Mouse (Mus musculus): Measurements from ENCODE around the gene Mbl1. TPM values are rescaled to one million over a fixed set of nuclear protein-coding genes. Genes with fewer than 3 reads are reported as not detected.

Gene Mbl1
- 10.3 and 11.5 TPM in 2 replicates for polyA plus RNA-seq (2012; rRNA removed)

DNA sequence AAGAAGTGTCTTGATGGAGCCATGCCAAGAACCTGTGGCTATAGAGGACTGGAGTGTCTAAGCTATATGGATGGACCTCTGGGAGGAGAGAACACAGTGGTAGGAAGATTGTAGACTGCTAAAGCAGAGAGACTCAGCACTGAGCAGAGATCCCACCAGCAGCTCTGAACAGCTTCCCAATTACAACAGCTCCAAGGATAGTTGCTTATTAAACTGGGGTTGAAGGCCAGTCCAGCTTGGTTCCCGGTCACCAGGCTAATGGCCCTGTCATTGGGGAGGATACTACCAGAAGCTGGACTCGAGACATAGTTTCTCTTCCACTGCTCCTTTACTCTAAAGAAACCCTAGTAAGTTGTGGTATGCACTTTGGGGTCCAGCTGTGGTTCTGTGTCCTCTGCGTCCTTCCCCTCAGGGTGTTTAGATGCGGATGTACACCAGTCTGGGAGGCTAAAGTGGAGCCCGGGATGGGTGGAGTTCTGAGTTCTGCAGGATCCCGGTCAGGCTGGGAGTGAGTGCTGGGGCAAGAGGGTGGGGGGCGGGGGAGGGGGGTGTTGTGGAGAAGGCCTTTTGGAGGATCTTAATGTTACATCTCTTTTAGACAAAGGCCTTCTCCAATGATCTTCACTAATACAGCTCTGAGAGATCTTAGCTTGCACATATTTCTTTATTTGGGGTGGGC is at the start of gene Mbl1:
Mbl1 (plus strand) TSS at position 239 of the 679 bp plus-strand sequence.

DNA sequence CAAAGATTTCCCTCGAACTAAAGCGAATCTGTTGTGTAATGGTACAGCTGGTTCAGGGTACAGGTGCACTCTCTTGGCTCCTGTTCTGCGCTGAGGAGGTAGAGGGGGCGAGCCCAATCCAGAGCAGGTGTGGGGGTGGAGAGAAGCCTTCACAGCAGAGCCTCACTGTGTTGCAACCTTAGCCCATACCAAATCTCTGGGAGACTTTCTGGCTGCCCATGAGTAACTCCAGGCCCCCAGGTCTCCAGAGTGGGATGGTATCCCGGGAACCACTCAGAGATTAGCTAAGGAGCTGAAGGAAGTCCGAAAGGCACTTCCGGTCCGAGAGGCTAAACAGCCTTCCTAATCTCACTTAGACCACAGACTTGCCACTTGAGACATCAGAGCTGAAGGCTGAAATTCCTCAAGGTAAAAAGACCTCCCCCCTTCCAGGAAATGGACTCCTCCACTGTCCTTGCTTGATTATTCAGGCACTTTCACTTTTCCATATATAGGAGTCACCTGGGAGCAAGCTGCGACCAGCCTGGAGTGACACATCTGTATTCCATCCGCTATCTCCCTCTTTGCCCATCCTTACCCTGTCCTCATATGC is 46.3 kb upstream of the Mbl1 start, which contains the start of gene Mat1a:
Mat1a (plus strand) TSS at position 183 of the 592 bp plus-strand sequence.

DNA sequence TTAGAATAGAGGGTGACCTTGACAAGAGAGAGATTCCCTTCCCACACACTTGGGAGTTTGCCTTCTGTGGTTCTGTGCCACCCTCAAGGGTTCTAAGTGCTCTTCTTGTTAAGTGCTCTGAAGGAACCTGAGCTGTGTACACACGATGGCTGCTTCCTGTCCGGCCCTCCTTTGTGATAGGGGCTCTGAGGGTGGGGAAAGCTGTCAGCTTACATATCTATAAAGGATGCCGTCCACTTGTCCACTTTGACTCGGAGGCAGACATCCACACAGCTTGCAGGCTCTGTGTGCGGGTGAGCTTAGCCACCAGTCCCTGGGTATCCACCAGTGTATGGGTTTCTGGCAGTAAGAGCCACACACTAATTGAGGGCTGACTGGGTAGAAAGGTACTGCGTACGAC is 19.7 kb upstream of the Mbl1 start, which contains the start of gene Sftpa1:
Sftpa1 (plus strand) TSS at position 243 of the 400 bp plus-strand sequence.

DNA sequence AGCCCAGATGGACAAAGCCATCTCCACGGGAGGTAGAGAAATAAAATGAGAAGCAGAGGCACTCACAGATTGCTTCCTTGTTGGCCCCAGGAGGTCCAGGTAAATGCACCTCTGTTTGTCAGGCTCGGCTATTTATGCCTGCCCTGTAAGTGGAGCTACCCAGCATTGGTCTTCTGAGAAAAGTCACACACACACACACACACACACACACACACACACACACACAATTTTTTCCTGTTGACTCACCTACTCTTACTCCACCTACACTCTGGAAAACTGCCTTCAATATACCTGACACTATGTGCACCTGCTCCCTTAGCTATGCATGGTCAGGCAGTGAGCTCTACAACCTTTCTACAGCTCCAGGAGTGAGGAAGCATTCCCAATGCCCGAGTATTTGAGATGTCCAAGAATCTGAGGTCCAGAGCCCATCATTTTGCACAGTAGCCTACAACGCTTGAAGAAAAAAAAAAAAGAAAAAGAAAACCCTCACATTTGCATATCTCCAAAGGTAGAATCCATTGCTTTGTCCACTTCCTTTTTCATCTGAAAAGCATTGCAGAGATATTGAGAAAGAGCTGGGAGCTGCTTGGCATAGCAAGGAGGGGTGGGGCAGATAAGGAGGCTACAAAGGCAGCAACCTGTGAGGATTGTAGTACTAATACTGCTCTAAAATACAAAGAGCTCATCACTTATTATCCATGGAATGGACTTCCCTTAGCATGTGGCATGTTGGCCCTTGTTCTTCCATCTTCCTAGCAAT is 34.0 kb downstream of the Mbl1 start, which contains the start of gene Sftpd:
Sftpd (minus strand) TSS at position 91 of the 763 bp plus-strand sequence.

Other genes starting within 250 kb of the Mbl1 start
- 18.8 and 22.3 TPM in 2 replicates for gene Tspan14, start 184.7 kb upstream of the Mbl1 start, polyA plus RNA-seq (2012; rRNA removed)
- 37.3 and 41.3 TPM in 2 replicates for gene Fam213a, start 137.7 kb upstream of the Mbl1 start, polyA plus RNA-seq (2012; rRNA removed)
- not detected in 2 replicates for gene Dydc2, start 82.2 kb upstream of the Mbl1 start, polyA plus RNA-seq (2012; rRNA removed)
- gene Dydc1, start 78.5 kb upstream of the Mbl1 start, polyA plus RNA-seq (2012; rRNA removed) = not detected in 2 replicates
- gene Mat1a, start 46.4 kb upstream of the Mbl1 start, polyA plus RNA-seq (2012; rRNA removed) = 7.2 and 8.7 TPM in 2 replicates
- 0.07 and 0.10 TPM in 2 replicates for gene Sftpa1, start 19.7 kb upstream of the Mbl1 start, polyA plus RNA-seq (2012; rRNA removed)
- gene Sftpd, start 33.7 kb downstream of the Mbl1 start, polyA plus RNA-seq (2012; rRNA removed) = not detected in 2 replicates
- gene Gm2832, start 127.3 kb downstream of the Mbl1 start, polyA plus RNA-seq (2012; rRNA removed) = not detected in 2 replicates
- not detected in 2 replicates for gene Gm5798, start 197.2 kb downstream of the Mbl1 start, polyA plus RNA-seq (2012; rRNA removed)
- not detected in 2 replicates for gene Gm7945, start 234.9 kb downstream of the Mbl1 start, polyA plus RNA-seq (2012; rRNA removed)